Mouse (Mus musculus) left cerebral cortex, postnatal 14 days (tissue): ENCODE results near the gene AW551984. TPM values are rescaled to one million over a fixed set of nuclear protein-coding genes. Genes with fewer than 3 reads are reported as not detected.

Experiments
- total RNA-seq, 2 experiments: library from RNA; stranded (reverse); gene quantifications; 2 replicates each; pipeline ENCODE4 v1.2.3; 2021

Gene AW551984
- total RNA-seq, 2 experiments from 2014 or later = 6.5 to 13.9 TPM

Other genes with a start within 250 kb of the AW551984 start
- not detected for gene Olfr951, start 217.0 kb downstream of the AW551984 start, total RNA-seq
- not detected for gene Olfr952, start 177.3 kb downstream of the AW551984 start, total RNA-seq
- not detected for gene Olfr954, start 147.7 kb downstream of the AW551984 start, total RNA-seq
- not detected for gene Olfr955, start 132.5 kb downstream of the AW551984 start, total RNA-seq
- not detected for gene Olfr44, start 110.4 kb downstream of the AW551984 start, total RNA-seq
- gene Olfr957, start 88.6 kb downstream of the AW551984 start, total RNA-seq = not detected
- gene Olfr958, start 50.3 kb downstream of the AW551984 start, total RNA-seq = not detected
- not detected for gene Olfr959, start 28.8 kb downstream of the AW551984 start, total RNA-seq
- not detected for gene Olfr148, start 6.3 kb upstream of the AW551984 start, total RNA-seq
- gene Olfr960, start 17.0 kb upstream of the AW551984 start, total RNA-seq = not detected
- not detected for gene Olfr961, start 40.7 kb upstream of the AW551984 start, total RNA-seq
- not detected for gene Olfr963, start 62.8 kb upstream of the AW551984 start, total RNA-seq
- not detected for gene Olfr149, start 102.7 kb upstream of the AW551984 start, total RNA-seq
- gene Olfr965, start 107.0 kb upstream of the AW551984 start, total RNA-seq = not detected
- gene Olfr150, start 126.6 kb upstream of the AW551984 start, total RNA-seq = not detected
- gene Olfr967, start 141.8 kb upstream of the AW551984 start, total RNA-seq = not detected
- gene Olfr968, start 178.8 kb upstream of the AW551984 start, total RNA-seq = not detected
- gene Olfr969, start 186.5 kb upstream of the AW551984 start, total RNA-seq = not detected
- gene Olfr970, start 204.5 kb upstream of the AW551984 start, total RNA-seq = not detected
- not detected for gene Olfr971, start 232.5 kb upstream of the AW551984 start, total RNA-seq